Mouse (Mus musculus): ENCODE results near the gene Ctnnd2. TPM values are rescaled to one million over a fixed set of nuclear protein-coding genes. Genes with fewer than 3 reads are reported as not detected.

Gene Ctnnd2
- polyA plus RNA-seq, 1 experiment from 2014 or later, result 46.6 TPM

GRCm38 (mm10) chr15:30927632-30928031 is 755.2 kb downstream of the Ctnnd2 start:
- ATAC-seq (replicated peaks; ENCODE audit: low FRiP score) (no peak), DNase-seq (ENCODE audit: low spot score) (no peak)
- no peaks in the 10 kb centered on the region for H3K4me1 ChIP-seq (replicated peaks; ENCODE audit: control insufficient read depth, insufficient read depth, low read length)
- H3K9ac ChIP-seq (ENCODE audit: low read length), result no peak overlapping the region
- H3K4me2 ChIP-seq (ENCODE audit: low read depth, low read length, severe bottlenecking), result no peak overlapping the region
- H3K4me3 ChIP-seq (ENCODE audit: low read depth, low read length), result no peak overlapping the region
- no peaks in the 10 kb centered on the region for H3K36me3 ChIP-seq (ENCODE audit: control insufficient read depth, insufficient read depth, low read length)
- H3K9me3 ChIP-seq (ENCODE audit: control insufficient read depth, low read length), result no peaks in the 10 kb centered on the region
- 56% methylated on average over 7 of the region's 7 CpGs for WGBS
- no peaks in the 10 kb centered on the region for H3K27me3 ChIP-seq (ENCODE audit: control insufficient read depth, insufficient read depth, low read length)
- no peak overlapping the region for H3K27ac ChIP-seq (ENCODE audit: low read depth, low read length)

- H3K4me3 ChIP-seq (ENCODE audit: low read depth, low read length), result no peak overlapping the region
- H3K27me3 ChIP-seq (ENCODE audit: control insufficient read depth, insufficient read depth, low read length), result no peaks in the 10 kb centered on the region
- H3K9ac ChIP-seq (ENCODE audit: low read length), result no peak overlapping the region
- H3K4me2 ChIP-seq (ENCODE audit: low read depth, low read length, severe bottlenecking), result no peak overlapping the region
- no peaks in the 10 kb centered on the region for H3K4me1 ChIP-seq (replicated peaks; ENCODE audit: control insufficient read depth, insufficient read depth, low read length)
- no peaks in the 10 kb centered on the region for H3K9me3 ChIP-seq (ENCODE audit: control insufficient read depth, low read length)
- ATAC-seq (replicated peaks; ENCODE audit: low FRiP score) (no peak), DNase-seq (ENCODE audit: low spot score) (no peak)
- H3K27ac ChIP-seq (ENCODE audit: low read depth, low read length), result no peak overlapping the region
- no peaks in the 10 kb centered on the region for H3K36me3 ChIP-seq (ENCODE audit: control insufficient read depth, insufficient read depth, low read length)
- 98% methylated on average over 5 of the region's 5 CpGs for whole genome bisulfite sequencing
Measured at GRCm38 (mm10) chr15:30931906-30932305, 759.5 kb downstream of the Ctnnd2 start.

- no peaks in the 10 kb centered on the region for H3K36me3 ChIP-seq (ENCODE audit: control insufficient read depth, insufficient read depth, low read length)
- H3K27me3 ChIP-seq (ENCODE audit: control insufficient read depth, insufficient read depth, low read length), result no peaks in the 10 kb centered on the region
- H3K4me1 ChIP-seq (replicated peaks; ENCODE audit: control insufficient read depth, insufficient read depth, low read length), result no peaks in the 10 kb centered on the region
- ATAC-seq (replicated peaks; ENCODE audit: low FRiP score) (no peak), DNase-seq (ENCODE audit: low spot score) (no peak)
- WGBS, result 85% methylated on average over 1 of the region's 1 CpGs
- H3K9ac ChIP-seq (ENCODE audit: low read length), result no peak overlapping the region
- H3K9me3 ChIP-seq (ENCODE audit: control insufficient read depth, low read length), result no peaks in the 10 kb centered on the region
- no peak overlapping the region for H3K27ac ChIP-seq (ENCODE audit: low read depth, low read length)
- no peak overlapping the region for H3K4me3 ChIP-seq (ENCODE audit: low read depth, low read length)
- H3K4me2 ChIP-seq (ENCODE audit: low read depth, low read length, severe bottlenecking), result no peak overlapping the region
Measured at GRCm38 (mm10) chr15:30945863-30946262, 773.5 kb downstream of the Ctnnd2 start.

GRCm38 (mm10) chr15:30958513-30958912 is 786.1 kb downstream of the Ctnnd2 start:
- H3K4me2 ChIP-seq (ENCODE audit: low read depth, low read length, severe bottlenecking), result no peak overlapping the region
- no peaks in the 10 kb centered on the region for H3K4me1 ChIP-seq (replicated peaks; ENCODE audit: control insufficient read depth, insufficient read depth, low read length)
- H3K9ac ChIP-seq (ENCODE audit: low read length), result no peak overlapping the region
- ATAC-seq (replicated peaks; ENCODE audit: low FRiP score), result no peak
- no peak overlapping the region for H3K27ac ChIP-seq (ENCODE audit: low read depth, low read length)
- 93% methylated on average over 4 of the region's 4 CpGs for WGBS
- H3K36me3 ChIP-seq (ENCODE audit: control insufficient read depth, insufficient read depth, low read length), result no peaks in the 10 kb centered on the region
- no peak for DNase-seq (ENCODE audit: low spot score)
- H3K27me3 ChIP-seq (ENCODE audit: control insufficient read depth, insufficient read depth, low read length), result no peaks in the 10 kb centered on the region
- H3K4me3 ChIP-seq (ENCODE audit: low read depth, low read length), result no peak overlapping the region
- H3K9me3 ChIP-seq (ENCODE audit: control insufficient read depth, low read length), result no peaks in the 10 kb centered on the region

GRCm38 (mm10) chr15:30962421-30963160 is 790.2 kb downstream of the Ctnnd2 start:
- no peak overlapping the region for H3K9ac ChIP-seq (ENCODE audit: low read length)
- H3K4me3 ChIP-seq (ENCODE audit: low read depth, low read length), result no peak overlapping the region
- no peaks in the 10 kb centered on the region for H3K36me3 ChIP-seq (ENCODE audit: control insufficient read depth, insufficient read depth, low read length)
- no peak overlapping the region for H3K4me2 ChIP-seq (ENCODE audit: low read depth, low read length, severe bottlenecking)
- WGBS, result 67% methylated on average over 8 of the region's 8 CpGs
- no peaks in the 10 kb centered on the region for H3K4me1 ChIP-seq (replicated peaks; ENCODE audit: control insufficient read depth, insufficient read depth, low read length)
- no peaks in the 10 kb centered on the region for H3K27me3 ChIP-seq (ENCODE audit: control insufficient read depth, insufficient read depth, low read length)
- no peak for ATAC-seq (replicated peaks; ENCODE audit: low FRiP score)
- H3K9me3 ChIP-seq (ENCODE audit: control insufficient read depth, low read length), result no peaks in the 10 kb centered on the region
- H3K27ac ChIP-seq (ENCODE audit: low read depth, low read length), result no peak overlapping the region
- DNase-seq (ENCODE audit: low spot score), result no peak

GRCm38 (mm10) chr15:30964046-30964445 is 791.7 kb downstream of the Ctnnd2 start:
- H3K27me3 ChIP-seq (ENCODE audit: control insufficient read depth, insufficient read depth, low read length), result no peaks in the 10 kb centered on the region
- no peak overlapping the region for H3K4me3 ChIP-seq (ENCODE audit: low read depth, low read length)
- H3K36me3 ChIP-seq (ENCODE audit: control insufficient read depth, insufficient read depth, low read length), result no peaks in the 10 kb centered on the region
- 92% methylated on average over 7 of the region's 7 CpGs for WGBS
- H3K4me1 ChIP-seq (replicated peaks; ENCODE audit: control insufficient read depth, insufficient read depth, low read length), result no peaks in the 10 kb centered on the region
- no peak overlapping the region for H3K9ac ChIP-seq (ENCODE audit: low read length)
- H3K4me2 ChIP-seq (ENCODE audit: low read depth, low read length, severe bottlenecking), result no peak overlapping the region
- DNase-seq (ENCODE audit: low spot score) (no peak), ATAC-seq (replicated peaks; ENCODE audit: low FRiP score) (no peak)
- H3K9me3 ChIP-seq (ENCODE audit: control insufficient read depth, low read length), result no peaks in the 10 kb centered on the region
- H3K27ac ChIP-seq (ENCODE audit: low read depth, low read length), result no peak overlapping the region

- no peaks in the 10 kb centered on the region for H3K27me3 ChIP-seq (ENCODE audit: control insufficient read depth, insufficient read depth, low read length)
- DNase-seq (ENCODE audit: low spot score) (no peak), ATAC-seq (replicated peaks; ENCODE audit: low FRiP score) (no peak)
- no peaks in the 10 kb centered on the region for H3K36me3 ChIP-seq (ENCODE audit: control insufficient read depth, insufficient read depth, low read length)
- H3K4me1 ChIP-seq (replicated peaks; ENCODE audit: control insufficient read depth, insufficient read depth, low read length), result no peaks in the 10 kb centered on the region
- H3K27ac ChIP-seq (ENCODE audit: low read depth, low read length), result no peak overlapping the region
- H3K4me3 ChIP-seq (ENCODE audit: low read depth, low read length), result no peak overlapping the region
- no peak overlapping the region for H3K4me2 ChIP-seq (ENCODE audit: low read depth, low read length, severe bottlenecking)
- H3K9me3 ChIP-seq (ENCODE audit: control insufficient read depth, low read length), result no peaks in the 10 kb centered on the region
- no peak overlapping the region for H3K9ac ChIP-seq (ENCODE audit: low read length)
- 91% methylated on average over 4 of the region's 4 CpGs for WGBS
Measured at GRCm38 (mm10) chr15:30964865-30965679, 792.7 kb downstream of the Ctnnd2 start.

GRCm38 (mm10) chr15:30966826-30967225 is 794.4 kb downstream of the Ctnnd2 start:
- no peak overlapping the region for H3K27ac ChIP-seq (ENCODE audit: low read depth, low read length)
- WGBS, result 96% methylated on average over 7 of the region's 7 CpGs
- H3K27me3 ChIP-seq (ENCODE audit: control insufficient read depth, insufficient read depth, low read length), result no peaks in the 10 kb centered on the region
- no peak overlapping the region for H3K4me2 ChIP-seq (ENCODE audit: low read depth, low read length, severe bottlenecking)
- no peaks in the 10 kb centered on the region for H3K36me3 ChIP-seq (ENCODE audit: control insufficient read depth, insufficient read depth, low read length)
- H3K9me3 ChIP-seq (ENCODE audit: control insufficient read depth, low read length), result no peaks in the 10 kb centered on the region
- ATAC-seq (replicated peaks; ENCODE audit: low FRiP score), result no peak
- H3K9ac ChIP-seq (ENCODE audit: low read length), result no peak overlapping the region
- no peak overlapping the region for H3K4me3 ChIP-seq (ENCODE audit: low read depth, low read length)
- no peaks in the 10 kb centered on the region for H3K4me1 ChIP-seq (replicated peaks; ENCODE audit: control insufficient read depth, insufficient read depth, low read length)
- no peak for DNase-seq (ENCODE audit: low spot score)
